ENCODE assay signal across 16 mouse cellular contexts in genomic region chr16:43274057-43274595, GRCm38 (mm10).
"Had no signal": no experiment of that assay in that cellular context is flagged by ENCODE, and none has a peak within 500 bp of the region (broad histone marks: within the 10 kb centered on the region; RNA-seq: fewer than 3 reads in every experiment).

No protein-coding gene starts in this region.

- H3K4me1 ChIP-seq: limb, embryonic 15.5 days; liver, embryonic 13.5 days; megakaryocyte, embryonic 14.5 days; stomach, embryonic 15.5 days had no signal

- H3K27me3 ChIP-seq: limb, embryonic 15.5 days; liver, embryonic 13.5 days; megakaryocyte, embryonic 14.5 days; midbrain, embryonic 12.5 days; neural tube, embryonic 13.5 days; stomach, embryonic 15.5 days had no signal

- H3K9ac ChIP-seq: limb, embryonic 15.5 days; liver, embryonic 13.5 days; midbrain, embryonic 12.5 days; neural tube, embryonic 13.5 days; stomach, embryonic 15.5 days had no signal

- H3K4me3 ChIP-seq: limb, embryonic 15.5 days; liver, embryonic 13.5 days; megakaryocyte, embryonic 14.5 days; midbrain, embryonic 12.5 days; neural tube, embryonic 13.5 days; stomach, embryonic 15.5 days had no signal

- DNase-seq: layer of hippocampus, adult 9-11 months; layer of hippocampus, postnatal 36 days; liver, embryonic 13.5 days; lung, adult 18-20 months; lung, postnatal 10 days; lung, postnatal 4 days; right cerebral cortex, postnatal 14 days; thymus, postnatal 4 days had no signal

- H3K9me3 ChIP-seq: limb, embryonic 15.5 days; liver, embryonic 13.5 days; midbrain, embryonic 12.5 days; neural tube, embryonic 13.5 days; stomach, embryonic 15.5 days had no signal

- H3K36me3 ChIP-seq: limb, embryonic 15.5 days; liver, embryonic 13.5 days; midbrain, embryonic 12.5 days; neural tube, embryonic 13.5 days; stomach, embryonic 15.5 days had no signal

- H3K4me2 ChIP-seq: limb, embryonic 15.5 days; liver, embryonic 13.5 days; midbrain, embryonic 12.5 days; neural tube, embryonic 13.5 days; stomach, embryonic 15.5 days had no signal

- H3K27ac ChIP-seq: kidney, postnatal 0 days; limb, embryonic 15.5 days; liver, embryonic 13.5 days; midbrain, embryonic 12.5 days; neural tube, embryonic 13.5 days; stomach, embryonic 15.5 days had no signal

- ATAC-seq: intestine, embryonic 16.5 days; midbrain, embryonic 16.5 days had no signal
